Mouse (Mus musculus): ENCODE data around the gene Serpina3b.

DNA sequence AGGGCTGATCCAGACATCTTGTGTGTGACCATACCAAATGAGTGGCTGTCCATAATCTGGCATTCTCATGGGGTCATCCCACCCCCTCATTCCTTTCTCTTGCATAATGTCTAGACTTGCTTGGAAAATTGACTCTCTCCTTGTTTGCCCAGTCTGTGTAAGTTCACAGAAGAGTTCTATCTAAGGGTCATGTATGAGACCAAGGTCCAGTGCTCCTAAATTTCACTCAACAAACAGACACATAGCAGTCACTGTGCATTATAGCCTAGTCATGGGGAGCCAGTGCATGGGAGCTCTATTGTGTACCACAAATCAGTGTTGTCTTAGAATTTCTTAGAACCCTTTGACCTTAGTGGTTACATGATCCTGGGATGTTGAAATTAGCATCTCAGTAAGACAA lies 20.9 kb upstream of the Serpina3b start:
- TF ChIP-seq POLR2A (IDR thresholded peaks at IDR 0.05; ENCODE audit: insufficient read depth, low read depth, low read length) (no peak), CTCF (IDR thresholded peaks at IDR 0.05; ENCODE audit: insufficient read depth, low read depth, low read length) (no peak)

Data from olfactory bulb, adult 2 months (tissue).